Mouse (Mus musculus) forebrain, embryonic 12.5 days (tissue): ENCODE measurements around the gene Cdk14. TPM values are rescaled to one million over a fixed set of nuclear protein-coding genes. Genes with fewer than 3 reads are reported as not detected.
A peak's percentile ranks its signal among the peaks of the same experiment; 100 is the strongest.

ENCODE experiments used
- ATAC-seq: fragments of 200-750 bp; cut with Nextera tagmentation; 2 replicates; pipeline ENCODE4 v1.8.0; 2017; ENCODE audit warnings: moderate TSS enrichment; ENCODE audit not compliant: low FRiP score
- H3K27ac ChIP-seq: fragments of 300-500 bp; sonication (generic); 2 replicates; pipeline ENCODE4 v1.5.1; 2016; ENCODE audit warnings: mild to moderate bottlenecking
- H3K27me3 ChIP-seq: fragments of 300-500 bp; sonication (generic); 2 replicates; pipeline ENCODE4 v1.6.1; 2016; ENCODE audit warnings: mild to moderate bottlenecking
- H3K36me3 ChIP-seq: fragments of 300-500 bp; sonication (generic); replicated peaks from 2 replicates; pipeline ENCODE4 v1.6.1; 2016; ENCODE audit warnings: mild to moderate bottlenecking
- H3K4me1 ChIP-seq: fragments of 300-500 bp; sonication (generic); 2 replicates; pipeline ENCODE4 v1.6.1; 2016
- H3K4me2 ChIP-seq: fragments of 300-500 bp; sonication (generic); 2 replicates; pipeline ENCODE4 v1.6.1; 2016; ENCODE audit warnings: mild to moderate bottlenecking, moderate library complexity
- H3K4me3 ChIP-seq: fragments of 300-500 bp; sonication (generic); replicated peaks from 2 replicates; pipeline ENCODE4 v1.5.1; 2016; ENCODE audit warnings: mild to moderate bottlenecking
- H3K9ac ChIP-seq: fragments of 300-500 bp; sonication (generic); 2 replicates; pipeline ENCODE4 v1.6.1; 2016; ENCODE audit warnings: mild to moderate bottlenecking
- H3K9me3 ChIP-seq: fragments of 300-500 bp; sonication (generic); 2 replicates; pipeline ENCODE4 v1.6.1; 2016
- WGBS: fragments of 180-500 bp; shearing (Covaris S2); methylation state at CpG from one replicate; pipeline ENCODE4 v1.1.7; 2016; 5-methylcytosine and 5-hydroxymethylcytosine counted together
- polyA plus RNA-seq: library from polyadenylated mRNA; unstranded; fragments of >200 nt; fragmentation: Nextera tagmentation; extraction: Ambion mirVana; gene quantifications from 2 replicates; pipeline ENCODE4 v1.2.1, GENCODE M21; 2016

Gene Cdk14
- polyA plus RNA-seq, 1 experiment from 2014 or later, result 33.0 TPM

DNA sequence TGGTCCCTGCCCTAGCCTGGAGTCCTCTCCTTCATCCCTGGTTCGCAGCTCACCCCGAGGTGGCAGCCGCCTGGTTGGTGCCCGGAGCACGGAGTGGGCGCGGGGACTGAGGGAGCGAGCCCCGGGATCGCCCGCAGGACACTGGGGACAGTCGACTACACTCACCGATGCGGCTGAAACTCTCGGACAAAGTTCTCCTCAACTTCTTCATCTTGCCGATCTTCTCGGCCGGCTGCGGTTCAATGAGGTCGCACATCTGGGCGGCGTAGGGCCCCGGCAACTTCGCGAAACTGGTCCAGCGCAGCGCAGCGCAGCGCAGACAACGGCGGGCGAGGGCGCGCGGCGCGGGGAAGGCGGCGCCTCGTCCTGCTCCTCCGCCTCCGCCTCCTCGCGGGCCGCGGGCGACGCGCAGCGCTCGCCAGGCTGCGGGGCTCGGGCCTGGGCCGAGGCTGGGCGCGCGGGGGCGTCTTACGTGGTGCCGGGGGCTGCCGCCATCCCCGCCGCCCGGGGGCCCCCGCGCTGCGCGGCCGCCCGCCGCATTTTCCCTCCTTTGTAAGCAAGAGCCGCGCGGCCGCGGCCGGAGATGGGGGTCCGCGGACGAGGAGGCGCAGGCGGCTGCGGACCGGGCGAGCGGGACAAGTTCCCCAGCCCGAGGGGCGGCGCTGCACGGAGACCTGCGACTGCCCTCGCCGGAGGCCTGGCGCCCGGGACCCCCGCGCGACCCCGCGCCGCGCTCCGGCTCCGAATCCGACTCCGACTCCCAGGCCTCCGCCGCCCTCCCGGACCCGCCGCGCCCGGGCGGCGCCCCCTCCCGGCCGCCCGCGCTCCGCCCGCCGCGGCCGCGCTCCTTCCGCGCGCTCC, 40.0 kb downstream of the Cdk14 start:
- H3K27ac ChIP-seq, result peak overlapping the region; percentile 95
- no peaks in the 10 kb centered on the region for H3K36me3 ChIP-seq
- H3K4me1 ChIP-seq, result peaks cover 17% of the 10 kb centered on the region
- 0 out of 2 replicates have a peak, but pooled peaks cover 2% of the 10 kb centered on the region for H3K27me3 ChIP-seq
- peak overlapping the region; percentile 71 for H3K4me2 ChIP-seq
- H3K9ac ChIP-seq, result peak overlapping the region; percentile 93
- no peaks in the 10 kb centered on the region for H3K9me3 ChIP-seq
- peak; percentile 93 for ATAC-seq
- H3K4me3 ChIP-seq, result peak overlapping the region; percentile 76
- under 1% methylated on average over 100 of the region's 128 CpGs for WGBS

DNA sequence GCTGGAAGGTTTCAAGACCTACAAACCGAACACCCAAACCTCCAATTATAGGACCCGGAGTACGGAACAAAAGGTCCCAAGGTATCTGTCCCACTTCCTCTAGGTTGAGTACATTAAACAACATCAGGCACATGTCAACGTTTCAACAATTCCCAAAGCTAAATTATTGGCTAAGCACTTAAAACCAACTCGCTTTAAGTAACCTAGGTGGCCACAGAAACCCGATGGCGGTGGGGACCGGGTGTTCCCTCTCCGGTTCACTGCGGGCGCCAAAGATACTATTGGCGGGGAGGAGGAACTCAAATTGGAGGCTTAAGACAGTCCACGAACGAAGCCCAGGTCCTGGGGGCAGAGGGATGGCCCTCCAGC, 40.6 kb downstream of the Cdk14 start:
- H3K4me1 ChIP-seq, result peaks cover 17% of the 10 kb centered on the region
- peak overlapping the region; percentile 71 for H3K4me2 ChIP-seq
- no peaks in the 10 kb centered on the region for H3K36me3 ChIP-seq
- ATAC-seq, result peak; percentile 0; the same call in 1 of the 2 replicates
- H3K27me3 ChIP-seq, result 0 out of 2 replicates have a peak, but pooled peaks cover 2% of the 10 kb centered on the region
- H3K9ac ChIP-seq, result peak overlapping the region; percentile 93
- under 1% methylated on average over 14 of the region's 14 CpGs for WGBS
- no peaks in the 10 kb centered on the region for H3K9me3 ChIP-seq
- peak overlapping the region; percentile 95 for H3K27ac ChIP-seq
- H3K4me3 ChIP-seq, result peak overlapping the region; percentile 76

DNA sequence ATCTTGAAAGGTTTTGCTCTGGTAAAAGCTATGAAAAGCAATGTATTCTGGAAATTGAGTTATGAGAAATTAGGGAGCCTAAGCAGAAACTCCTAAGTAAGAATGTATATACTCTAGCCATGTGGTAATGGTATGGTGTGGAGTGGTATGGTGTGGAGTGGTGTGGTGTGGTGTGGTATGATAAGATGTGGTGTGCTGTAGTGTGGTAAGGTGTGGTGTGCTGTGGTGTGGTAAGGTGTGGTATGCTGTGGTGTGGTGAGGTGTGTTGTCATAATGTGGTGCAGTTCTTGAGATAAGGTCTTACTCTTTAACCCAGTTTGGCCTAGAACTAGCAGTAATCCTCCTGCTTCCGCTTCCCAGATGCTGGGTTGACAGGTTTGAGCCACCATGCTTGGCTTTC, 45.7 kb downstream of the Cdk14 start:
- no peak for ATAC-seq
- 96% methylated on average over 1 of the region's 1 CpGs for WGBS
- Histone ChIP-seq H3K9ac (no peak overlapping the region), H3K4me1 (peaks cover 36% of the 10 kb centered on the region), H3K36me3 (no peaks in the 10 kb centered on the region; the same call in 1 of the 2 replicates), H3K27me3 (0 out of 2 replicates have a peak, but pooled peaks cover 2% of the 10 kb centered on the region), H3K4me3 (no peak overlapping the region), H3K27ac (no peak overlapping the region), H3K4me2 (no peak overlapping the region), H3K9me3 (no peaks in the 10 kb centered on the region)

DNA sequence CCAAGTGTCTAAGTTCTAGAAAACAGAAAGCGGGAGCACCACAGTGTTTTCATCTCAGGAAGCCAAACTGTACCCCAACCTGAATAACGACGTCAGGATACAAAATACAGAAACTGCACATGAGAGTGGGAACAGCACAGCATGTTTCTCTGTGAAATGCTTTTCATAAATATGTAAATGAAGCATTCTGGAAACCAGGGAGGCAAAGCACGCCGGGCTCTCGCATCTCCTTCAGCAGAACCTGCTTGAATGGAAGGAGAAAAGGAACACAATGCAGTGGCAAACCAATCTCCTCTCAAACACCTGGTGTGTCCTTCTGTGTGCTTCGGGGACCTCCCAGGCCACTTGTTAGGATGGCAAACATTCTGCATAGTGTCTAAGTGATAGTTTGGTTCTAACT, 46.6 kb downstream of the Cdk14 start:
- no peak overlapping the region for H3K4me3 ChIP-seq
- ATAC-seq, result no peak
- peak overlapping the region; percentile 31; the same call in 1 of the 2 replicates for H3K27ac ChIP-seq
- no peaks in the 10 kb centered on the region; the same call in 1 of the 2 replicates for H3K36me3 ChIP-seq
- no peak overlapping the region for H3K4me2 ChIP-seq
- no peaks in the 10 kb centered on the region for H3K27me3 ChIP-seq
- WGBS, result 34% methylated on average over 7 of the region's 7 CpGs
- H3K9ac ChIP-seq, result no peak overlapping the region
- H3K4me1 ChIP-seq, result peaks cover 27% of the 10 kb centered on the region
- no peaks in the 10 kb centered on the region for H3K9me3 ChIP-seq

DNA sequence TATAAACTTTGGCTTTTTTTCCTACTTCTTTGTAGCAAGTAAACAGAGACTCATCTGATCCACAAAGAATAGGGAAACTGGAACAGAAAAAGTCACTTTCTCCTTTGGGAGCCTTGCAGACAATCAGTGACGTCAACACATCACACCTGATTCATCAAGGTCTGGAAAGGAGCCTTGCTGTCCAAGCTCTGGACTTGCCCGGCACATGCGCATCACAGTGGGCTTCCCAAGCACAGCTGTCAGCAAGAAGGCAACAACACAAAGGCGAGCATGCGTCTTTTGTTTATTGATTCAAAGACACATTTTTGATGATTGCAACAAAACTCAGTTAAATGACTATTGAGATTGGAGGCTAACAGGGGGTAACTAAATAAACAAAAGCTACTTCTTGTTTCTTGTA, 47.2 kb downstream of the Cdk14 start:
- H3K4me1 ChIP-seq, result peaks cover 25% of the 10 kb centered on the region
- peak overlapping the region; percentile 31; the same call in 1 of the 2 replicates for H3K27ac ChIP-seq
- no peak overlapping the region for H3K4me2 ChIP-seq
- no peak overlapping the region for H3K9ac ChIP-seq
- no peak overlapping the region for H3K4me3 ChIP-seq
- WGBS, result 50% methylated on average over 5 of the region's 5 CpGs
- no peaks in the 10 kb centered on the region for H3K27me3 ChIP-seq
- H3K9me3 ChIP-seq, result no peaks in the 10 kb centered on the region
- H3K36me3 ChIP-seq, result no peaks in the 10 kb centered on the region; the same call in 1 of the 2 replicates
- ATAC-seq, result no peak

DNA sequence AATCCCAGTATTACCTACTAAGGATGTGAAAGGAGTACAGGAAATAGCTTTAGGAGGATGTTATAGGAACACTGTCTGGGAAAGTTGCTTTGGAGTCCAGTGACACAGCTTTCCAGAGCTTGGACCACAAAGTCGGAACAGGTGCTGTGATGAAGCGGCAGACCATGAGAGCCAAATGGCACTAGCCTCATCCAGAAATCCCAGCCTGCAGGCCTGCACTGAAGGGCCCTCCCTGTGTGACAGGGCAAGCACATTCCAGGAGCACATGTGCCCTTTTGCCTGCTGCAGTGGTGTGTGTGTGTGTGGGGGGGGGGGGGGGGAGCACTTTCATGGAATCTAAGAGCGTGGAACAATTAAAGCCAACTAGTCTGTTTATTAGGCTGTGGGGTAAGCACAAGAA, 47.8 kb downstream of the Cdk14 start:
- WGBS, result 81% methylated on average over 3 of the region's 3 CpGs
- no peak for ATAC-seq
- no peaks in the 10 kb centered on the region for H3K27me3 ChIP-seq
- H3K4me1 ChIP-seq, result peaks cover 22% of the 10 kb centered on the region
- H3K4me3 ChIP-seq, result no peak overlapping the region
- H3K9ac ChIP-seq, result no peak overlapping the region
- no peaks in the 10 kb centered on the region for H3K9me3 ChIP-seq
- no peaks in the 10 kb centered on the region; the same call in 1 of the 2 replicates for H3K36me3 ChIP-seq
- no peak overlapping the region for H3K4me2 ChIP-seq
- H3K27ac ChIP-seq, result no peak overlapping the region

DNA sequence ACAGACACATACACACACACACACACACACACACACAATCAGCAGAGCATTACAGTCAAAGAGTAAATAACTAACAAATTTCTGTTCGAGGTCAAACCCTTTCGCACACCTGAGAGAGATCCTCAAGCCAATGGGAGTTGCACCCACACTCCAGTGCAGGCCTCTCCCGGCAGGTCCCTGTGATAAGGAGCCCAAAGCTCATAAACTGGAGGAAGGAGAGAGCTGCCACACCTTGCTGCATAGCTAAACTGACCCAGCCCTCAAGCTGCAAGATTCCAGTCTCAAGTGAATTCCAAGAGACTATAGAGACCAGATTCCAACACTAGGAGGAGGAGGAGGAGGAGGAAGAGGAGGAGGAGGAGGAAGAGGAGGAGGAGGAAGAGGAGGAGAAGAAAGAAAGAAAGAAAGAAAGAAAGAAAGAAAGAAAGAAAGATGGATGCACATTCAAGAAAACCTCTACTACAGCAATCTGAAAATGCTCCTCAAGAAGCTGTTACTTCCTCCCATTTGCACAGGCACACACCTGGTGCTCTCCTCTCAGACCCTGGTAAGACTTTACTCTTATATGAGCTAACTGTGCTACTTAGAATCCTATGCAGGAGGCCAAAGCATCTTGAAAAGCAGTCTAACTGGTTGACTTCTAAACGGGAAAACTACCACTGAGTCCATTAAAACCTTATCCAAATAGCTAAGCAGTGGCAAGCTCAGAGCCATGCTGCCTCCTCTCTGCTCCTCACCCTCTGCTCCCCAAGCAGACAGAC, 49.6 kb downstream of the Cdk14 start:
- ATAC-seq, result no peak
- H3K4me2 ChIP-seq, result no peak overlapping the region
- H3K36me3 ChIP-seq, result no peaks in the 10 kb centered on the region; the same call in 1 of the 2 replicates
- H3K27ac ChIP-seq, result no peak overlapping the region
- 93% methylated on average over 4 of the region's 4 CpGs for WGBS
- H3K27me3 ChIP-seq, result no peaks in the 10 kb centered on the region
- no peaks in the 10 kb centered on the region for H3K9me3 ChIP-seq
- H3K9ac ChIP-seq, result no peak overlapping the region
- peaks cover 22% of the 10 kb centered on the region for H3K4me1 ChIP-seq
- no peak overlapping the region for H3K4me3 ChIP-seq

DNA sequence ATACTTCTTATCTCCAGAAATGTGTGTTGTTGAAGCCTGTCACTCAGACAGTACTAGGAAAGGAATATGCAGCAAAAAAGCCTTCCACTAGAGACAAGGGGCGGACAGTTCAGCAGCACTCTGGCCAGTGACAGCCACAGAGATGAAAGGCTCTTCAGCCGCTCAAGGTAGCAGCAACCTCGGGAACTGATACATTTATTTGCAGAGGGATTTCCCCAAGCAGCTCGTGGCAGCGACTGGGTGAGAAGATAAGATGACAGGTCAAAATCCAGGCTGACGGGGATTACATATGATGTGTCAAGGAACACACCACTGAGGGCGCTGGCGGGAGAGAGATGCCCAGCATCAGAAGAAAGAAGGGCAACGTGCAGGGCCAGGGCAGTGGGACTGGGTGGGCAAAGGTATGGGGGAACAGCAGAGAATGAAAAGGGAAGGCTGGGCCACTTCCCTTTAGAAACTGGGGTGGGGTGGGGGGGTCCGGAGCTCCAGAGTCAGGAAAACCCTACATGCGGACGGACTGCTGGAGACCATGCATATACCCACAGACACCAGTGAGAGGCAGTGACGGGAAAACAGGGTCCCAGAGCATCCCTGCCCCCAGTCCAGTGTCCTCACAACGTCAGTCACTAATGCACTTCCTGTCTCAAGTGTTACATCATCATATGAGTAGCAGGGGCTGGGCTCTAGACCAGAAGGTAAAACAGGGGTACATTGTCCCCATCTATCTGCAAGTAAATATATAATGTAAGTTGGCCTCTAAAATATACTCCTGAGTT, 51.5 kb downstream of the Cdk14 start:
- ATAC-seq, result no peak
- WGBS, result 86% methylated on average over 14 of the region's 14 CpGs
- Histone ChIP-seq H3K27ac (no peak overlapping the region), H3K36me3 (no peaks in the 10 kb centered on the region; the same call in 1 of the 2 replicates), H3K9ac (no peak overlapping the region), H3K9me3 (no peaks in the 10 kb centered on the region), H3K4me2 (no peak overlapping the region), H3K4me1 (peaks cover 20% of the 10 kb centered on the region), H3K4me3 (no peak overlapping the region), H3K27me3 (no peaks in the 10 kb centered on the region)

DNA sequence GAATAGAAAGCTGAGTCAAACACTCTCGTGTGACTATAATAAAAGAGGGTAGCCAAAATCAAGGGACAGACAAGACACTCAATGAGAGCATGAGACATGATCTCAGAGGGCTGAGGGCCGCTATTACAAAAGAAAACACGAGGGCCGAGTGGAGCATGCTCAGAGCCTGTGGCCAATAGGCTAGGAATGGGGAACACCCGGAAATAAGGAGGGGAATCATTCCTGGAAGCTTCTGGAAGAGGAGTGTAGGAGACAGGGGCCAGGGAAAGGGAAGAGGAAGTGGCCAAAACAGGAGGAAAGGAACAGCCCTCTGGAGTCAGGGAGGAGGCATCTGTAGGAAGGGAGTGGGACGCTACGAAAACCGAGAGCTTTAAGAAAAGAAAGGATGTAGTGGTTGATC, 52.6 kb downstream of the Cdk14 start:
- Histone ChIP-seq H3K9me3 (no peaks in the 10 kb centered on the region), H3K27me3 (no peaks in the 10 kb centered on the region), H3K9ac (no peak overlapping the region), H3K4me2 (no peak overlapping the region), H3K27ac (no peak overlapping the region), H3K4me3 (no peak overlapping the region), H3K4me1 (peaks cover 9% of the 10 kb centered on the region), H3K36me3 (no peaks in the 10 kb centered on the region; the same call in none of the 2 replicates)
- ATAC-seq, result no peak
- WGBS, result 89% methylated on average over 8 of the region's 8 CpGs

DNA sequence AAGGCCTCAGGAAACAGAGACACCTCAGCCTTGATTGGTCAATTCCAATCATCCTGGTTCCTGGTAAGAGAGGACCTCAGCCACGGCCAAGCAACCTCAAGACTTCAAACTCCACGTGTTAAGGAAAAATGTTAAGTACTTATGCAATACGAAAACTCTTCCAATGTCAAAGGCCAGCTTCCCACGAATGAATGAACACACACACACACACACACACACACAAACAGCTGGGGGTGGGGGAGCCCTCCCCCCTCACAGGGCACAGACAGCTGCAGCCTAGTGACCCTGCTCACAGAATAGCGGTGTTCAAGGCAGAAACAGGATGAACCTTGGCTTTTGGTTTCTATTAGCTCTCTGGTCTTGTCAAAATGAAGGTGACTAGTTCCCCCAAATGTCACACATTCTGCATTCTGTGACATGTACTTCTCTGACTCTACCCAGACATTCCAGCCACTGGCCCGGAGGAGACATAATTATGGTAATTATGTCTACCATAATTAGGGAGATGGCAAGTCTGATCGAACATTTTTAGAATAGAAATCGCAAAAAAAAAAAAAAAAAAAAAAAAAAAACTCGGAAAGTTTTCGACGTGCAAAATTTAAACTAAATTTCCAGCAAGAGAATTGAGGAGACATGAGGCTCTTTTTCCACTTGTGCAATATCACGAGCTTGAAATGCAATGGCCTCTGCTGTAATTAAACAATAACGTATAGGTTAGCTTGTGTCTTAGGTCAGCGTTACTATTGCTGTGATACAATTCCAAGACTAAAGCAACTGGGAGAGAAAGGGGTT, 54.6 kb downstream of the Cdk14 start:
- Histone ChIP-seq H3K27ac (no peak overlapping the region), H3K36me3 (peaks cover 3% of the 10 kb centered on the region), H3K4me3 (no peak overlapping the region), H3K9ac (no peak overlapping the region), H3K4me1 (no peaks in the 10 kb centered on the region), H3K4me2 (no peak overlapping the region), H3K9me3 (no peaks in the 10 kb centered on the region), H3K27me3 (no peaks in the 10 kb centered on the region)
- WGBS, result 85% methylated on average over 14 of the region's 14 CpGs
- ATAC-seq, result no peak

DNA sequence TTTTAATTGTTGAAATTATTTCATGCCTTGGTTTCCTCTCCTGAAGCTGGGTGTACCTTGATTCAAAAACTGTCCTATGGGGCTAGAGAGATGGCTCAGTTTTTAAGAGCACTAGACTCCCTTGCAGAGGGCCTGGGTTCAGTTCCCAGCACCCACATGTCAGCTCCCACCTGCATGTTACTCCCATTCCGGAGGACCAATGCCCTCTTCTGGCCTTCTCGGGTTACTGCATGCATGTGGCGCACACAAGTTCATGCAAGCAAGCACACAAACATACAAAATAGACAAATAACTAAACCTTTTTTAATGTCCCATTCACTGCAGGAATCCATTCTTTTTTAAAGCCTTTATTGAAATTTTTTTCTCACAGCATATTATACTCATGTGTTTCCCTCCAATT, 58.4 kb downstream of the Cdk14 start:
- H3K9me3 ChIP-seq, result no peaks in the 10 kb centered on the region
- H3K4me1 ChIP-seq, result no peaks in the 10 kb centered on the region
- 94% methylated on average over 3 of the region's 3 CpGs for WGBS
- H3K36me3 ChIP-seq, result peaks cover 6% of the 10 kb centered on the region; the same call in 1 of the 2 replicates
- no peak overlapping the region for H3K4me2 ChIP-seq
- H3K27me3 ChIP-seq, result no peaks in the 10 kb centered on the region
- no peak for ATAC-seq
- no peak overlapping the region for H3K4me3 ChIP-seq
- no peak overlapping the region for H3K27ac ChIP-seq
- H3K9ac ChIP-seq, result no peak overlapping the region
